Mouse (Mus musculus) forebrain, embryonic 11.5 days (tissue): ENCODE measurements around the gene St6galnac5. TPM values are rescaled to one million over a fixed set of nuclear protein-coding genes. Genes with fewer than 3 reads are reported as not detected.

Experiments
- ATAC-seq: fragments of 200-750 bp; cut with Nextera tagmentation; replicated peaks from 2 replicates; pipeline ENCODE4 v1.8.0; 2017; ENCODE audit warnings: moderate TSS enrichment; ENCODE audit not compliant: low FRiP score
- DNase-seq: peaks from one replicate; pipeline ENCODE4 v3.0.0-alpha.2; 2017; ENCODE audit warnings: low spot score
- H3K27ac ChIP-seq: fragments of 300-500 bp; sonication (generic); 2 replicates; pipeline ENCODE4 v1.5.1; 2014; ENCODE audit warnings: low read depth, low read length
- H3K27me3 ChIP-seq: fragments of 300-500 bp; sonication (generic); 2 replicates; pipeline ENCODE4 v1.6.1; 2014; ENCODE audit warnings: mild to moderate bottlenecking, low read length, mixed read lengths; ENCODE audit not compliant: control insufficient read depth, insufficient read depth
- H3K36me3 ChIP-seq: fragments of 300-500 bp; sonication (generic); 2 replicates; pipeline ENCODE4 v1.6.1; 2014; ENCODE audit warnings: mild to moderate bottlenecking, low read length, moderate library complexity, mixed read lengths; ENCODE audit not compliant: control insufficient read depth, insufficient read depth
- H3K4me1 ChIP-seq: fragments of 300-500 bp; sonication (generic); replicated peaks from 2 replicates; pipeline ENCODE4 v1.6.1; 2014; ENCODE audit warnings: low read length, mixed read lengths; ENCODE audit not compliant: control insufficient read depth, insufficient read depth
- H3K4me2 ChIP-seq: fragments of 300-500 bp; sonication (generic); 2 replicates; pipeline ENCODE4 v1.6.1; 2014; ENCODE audit warnings: low read depth, mild to moderate bottlenecking, low read length, moderate library complexity, mixed read lengths; ENCODE audit not compliant: severe bottlenecking
- H3K4me3 ChIP-seq: fragments of 300-500 bp; sonication (generic); 2 replicates; pipeline ENCODE4 v1.5.1; 2014; ENCODE audit warnings: low read depth, low read length
- H3K9ac ChIP-seq: fragments of 300-500 bp; sonication (generic); 2 replicates; pipeline ENCODE4 v1.6.1; 2014; ENCODE audit warnings: low read length
- H3K9me3 ChIP-seq: fragments of 300-500 bp; sonication (generic); 2 replicates; pipeline ENCODE4 v1.6.1; 2016; ENCODE audit warnings: low read length, mixed read lengths; ENCODE audit not compliant: control insufficient read depth
- WGBS: fragments of 180-500 bp; shearing (Covaris S2); extraction: QIAGEN DNeasy Blood & Tissue Kit; methylation state at CpG from one replicate; pipeline ENCODE4 v1.1.7; 2014; 5-methylcytosine and 5-hydroxymethylcytosine counted together
- polyA plus RNA-seq: library from polyadenylated mRNA; unstranded; fragments of >200 nt; fragmentation: Nextera tagmentation; extraction: Ambion mirVana; gene quantifications from 2 replicates; pipeline ENCODE4 v1.2.1, GENCODE M21; 2014

Gene St6galnac5
- polyA plus RNA-seq, 1 experiment from 2014 or later = 0.69 TPM

- H3K4me3 ChIP-seq = no peak overlapping the region
- H3K27me3 ChIP-seq = no peaks in the 10 kb centered on the region
- no peak for ATAC-seq
- WGBS = 72% methylated on average over 14 of the region's 14 CpGs
- no peak overlapping the region for H3K4me2 ChIP-seq
- no peaks in the 10 kb centered on the region for H3K36me3 ChIP-seq
- H3K4me1 ChIP-seq = no peaks in the 10 kb centered on the region
- no peak overlapping the region for H3K9ac ChIP-seq
- H3K9me3 ChIP-seq = no peaks in the 10 kb centered on the region
- DNase-seq = peak; percentile 76
- no peak overlapping the region for H3K27ac ChIP-seq
Observed at GRCm38 (mm10) chr3:152821202-152821601, 160.8 kb downstream of the St6galnac5 start.

GRCm38 (mm10) chr3:152820406-152820805 is 161.6 kb downstream of the St6galnac5 start:
- WGBS = 82% methylated on average over 3 of the region's 3 CpGs
- no peak overlapping the region for H3K4me3 ChIP-seq
- no peak for ATAC-seq

GRCm38 (mm10) chr3:152815110-152815509 is 166.9 kb downstream of the St6galnac5 start:
- H3K27me3 ChIP-seq = no peaks in the 10 kb centered on the region
- H3K4me3 ChIP-seq = no peak overlapping the region
- ATAC-seq (no peak), DNase-seq (no peak)
- 90% methylated on average over 5 of the region's 5 CpGs for WGBS
- H3K4me1 ChIP-seq = no peaks in the 10 kb centered on the region
- H3K4me2 ChIP-seq = no peak overlapping the region
- no peak overlapping the region for H3K27ac ChIP-seq
- H3K9me3 ChIP-seq = no peaks in the 10 kb centered on the region
- H3K9ac ChIP-seq = no peak overlapping the region
- H3K36me3 ChIP-seq = no peaks in the 10 kb centered on the region

More at GRCm38 (mm10) chr3:152820406-152820805, 161.6 kb downstream of the St6galnac5 start:
- Histone ChIP-seq H3K9me3 (no peaks in the 10 kb centered on the region), H3K4me1 (no peaks in the 10 kb centered on the region), H3K27ac (no peak overlapping the region), H3K4me2 (no peak overlapping the region), H3K9ac (no peak overlapping the region), H3K27me3 (no peaks in the 10 kb centered on the region), H3K36me3 (no peaks in the 10 kb centered on the region)
- DNase-seq = no peak

GRCm38 (mm10) chr3:152813905-152814304 is 168.1 kb downstream of the St6galnac5 start:
- no peak overlapping the region for H3K9ac ChIP-seq
- 79% methylated on average over 4 of the region's 4 CpGs for WGBS
- no peak for ATAC-seq

GRCm38 (mm10) chr3:152799738-152800431 is 182.2 kb downstream of the St6galnac5 start:
- Histone ChIP-seq H3K27me3 (no peaks in the 10 kb centered on the region), H3K4me2 (no peak overlapping the region), H3K4me1 (no peaks in the 10 kb centered on the region), H3K9me3 (no peaks in the 10 kb centered on the region), H3K4me3 (no peak overlapping the region), H3K27ac (no peak overlapping the region), H3K9ac (no peak overlapping the region), H3K36me3 (no peaks in the 10 kb centered on the region)
- DNase-seq = no peak
- no peak for ATAC-seq
- 83% methylated on average over 9 of the region's 9 CpGs for whole genome bisulfite sequencing

More at GRCm38 (mm10) chr3:152813905-152814304, 168.1 kb downstream of the St6galnac5 start:
- H3K4me1 ChIP-seq = no peaks in the 10 kb centered on the region
- H3K4me3 ChIP-seq = no peak overlapping the region
- H3K9me3 ChIP-seq = no peaks in the 10 kb centered on the region
- no peak overlapping the region for H3K4me2 ChIP-seq
- no peaks in the 10 kb centered on the region for H3K36me3 ChIP-seq
- no peaks in the 10 kb centered on the region for H3K27me3 ChIP-seq
- no peak overlapping the region for H3K27ac ChIP-seq
- DNase-seq = no peak

GRCm38 (mm10) chr3:152797354-152797753 is 184.7 kb downstream of the St6galnac5 start:
- Histone ChIP-seq H3K4me1 (no peaks in the 10 kb centered on the region), H3K27ac (no peak overlapping the region), H3K9me3 (no peaks in the 10 kb centered on the region), H3K27me3 (no peaks in the 10 kb centered on the region), H3K4me2 (no peak overlapping the region), H3K9ac (no peak overlapping the region), H3K4me3 (no peak overlapping the region), H3K36me3 (no peaks in the 10 kb centered on the region)
- 27% methylated on average over 2 of the region's 2 CpGs for WGBS
- ATAC-seq (no peak), DNase-seq (no peak)

GRCm38 (mm10) chr3:152796216-152796615 is 185.8 kb downstream of the St6galnac5 start:
- Histone ChIP-seq H3K27ac (no peak overlapping the region), H3K27me3 (no peaks in the 10 kb centered on the region), H3K4me3 (no peak overlapping the region), H3K4me1 (no peaks in the 10 kb centered on the region), H3K9ac (no peak overlapping the region), H3K36me3 (no peaks in the 10 kb centered on the region), H3K9me3 (no peaks in the 10 kb centered on the region), H3K4me2 (no peak overlapping the region)
- no peak for ATAC-seq
- DNase-seq = no peak
- 84% methylated on average over 4 of the region's 4 CpGs for WGBS

- Histone ChIP-seq H3K4me3 (no peak overlapping the region), H3K27me3 (no peaks in the 10 kb centered on the region), H3K27ac (no peak overlapping the region), H3K4me1 (no peaks in the 10 kb centered on the region), H3K4me2 (no peak overlapping the region), H3K9me3 (no peaks in the 10 kb centered on the region), H3K36me3 (no peaks in the 10 kb centered on the region), H3K9ac (no peak overlapping the region)
- no peak for ATAC-seq
- WGBS = 91% methylated on average over 4 of the region's 4 CpGs
- no peak for DNase-seq
Observed at GRCm38 (mm10) chr3:152793006-152793405, 189.0 kb downstream of the St6galnac5 start.

GRCm38 (mm10) chr3:152792601-152793000 is 189.4 kb downstream of the St6galnac5 start:
- H3K9me3 ChIP-seq = no peaks in the 10 kb centered on the region
- no peak overlapping the region for H3K9ac ChIP-seq
- no peaks in the 10 kb centered on the region for H3K4me1 ChIP-seq
- H3K36me3 ChIP-seq = no peaks in the 10 kb centered on the region
- ATAC-seq (no peak), DNase-seq (no peak)
- 94% methylated on average over 5 of the region's 5 CpGs for WGBS
- no peak overlapping the region for H3K27ac ChIP-seq
- no peak overlapping the region for H3K4me3 ChIP-seq
- H3K4me2 ChIP-seq = no peak overlapping the region
- no peaks in the 10 kb centered on the region for H3K27me3 ChIP-seq
